Mouse (Mus musculus) small intestine, adult 2 months (tissue): ENCODE results near the gene Abhd8.

Experiments
- CTCF ChIP-seq: fragments of 200-500 bp; IDR thresholded peaks from 2 replicates; pipeline ENCODE4 v1.5.1; 2012; ENCODE audit warnings: low read depth, mild to moderate bottlenecking, control low read depth, inconsistent platforms, low read length, moderate library complexity, mixed read lengths; ENCODE audit not compliant: insufficient replicate concordance, insufficient read length; ENCODE audit errors: extremely low read depth
- POLR2A ChIP-seq: fragments of 200-500 bp; IDR thresholded peaks from 2 replicates; pipeline ENCODE4 v1.6.1; 2012; ENCODE audit warnings: low read depth, mild to moderate bottlenecking, control low read depth, inconsistent platforms, low read length, moderate library complexity

- no peak for TF ChIP-seq CTCF
- no peak for TF ChIP-seq POLR2A
Measured at GRCm38 (mm10) chr8:71454668-71455067, 8.8 kb downstream of the Abhd8 start.
